Mouse (Mus musculus) retina, postnatal 1 day (tissue): ENCODE results near the gene Zmat3.

Experiments used
- DNase-seq: peaks from one replicate; pipeline ENCODE4 v3.0.0-alpha.2; 2012

Zmat3 gene

DNA sequence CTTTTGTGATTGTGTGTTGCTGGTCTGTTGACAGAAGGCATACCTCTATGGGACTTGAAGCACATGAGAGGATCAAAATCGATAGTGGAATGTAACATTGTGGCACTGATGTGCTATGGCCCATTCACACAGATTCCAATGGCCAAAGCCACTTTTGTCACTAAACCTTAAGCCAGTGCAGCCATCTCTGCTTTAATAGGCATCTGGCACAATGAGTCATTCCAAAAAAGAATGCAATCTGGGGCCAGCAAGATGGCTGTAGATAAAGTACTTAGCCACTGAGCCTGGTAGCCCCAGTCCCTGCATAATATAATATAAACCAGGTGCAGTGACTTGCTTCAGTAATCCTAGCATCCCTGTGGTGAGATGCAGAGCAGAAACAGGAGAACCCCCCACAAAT, 1.7 kb upstream of the Zmat3 start:
- DNase-seq = no peak

DNA sequence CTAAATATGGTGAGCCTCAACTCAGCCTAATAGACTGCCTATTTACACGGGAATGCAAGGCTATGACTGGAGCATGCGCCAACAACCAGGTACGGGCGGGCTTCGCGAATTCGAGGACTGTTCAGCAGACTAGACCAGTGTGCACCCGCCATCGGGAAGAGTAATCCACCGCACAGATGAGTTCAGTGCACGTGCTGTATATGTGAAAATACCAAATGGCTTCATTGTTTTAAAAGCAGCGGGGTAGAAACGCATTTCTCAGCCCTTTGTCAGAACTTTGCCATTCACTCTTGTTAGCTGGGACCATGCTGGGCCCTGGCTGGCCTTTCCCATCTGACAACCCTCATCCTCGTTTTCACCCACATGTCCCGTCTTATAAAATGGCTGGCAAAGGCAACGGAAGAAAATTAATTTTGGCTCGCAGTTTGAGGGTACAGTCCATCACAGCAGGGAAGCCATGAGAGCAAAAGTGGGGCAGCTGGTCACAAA, 476 bp upstream of the Zmat3 start:
- DNase-seq = peak; percentile 48

DNA sequence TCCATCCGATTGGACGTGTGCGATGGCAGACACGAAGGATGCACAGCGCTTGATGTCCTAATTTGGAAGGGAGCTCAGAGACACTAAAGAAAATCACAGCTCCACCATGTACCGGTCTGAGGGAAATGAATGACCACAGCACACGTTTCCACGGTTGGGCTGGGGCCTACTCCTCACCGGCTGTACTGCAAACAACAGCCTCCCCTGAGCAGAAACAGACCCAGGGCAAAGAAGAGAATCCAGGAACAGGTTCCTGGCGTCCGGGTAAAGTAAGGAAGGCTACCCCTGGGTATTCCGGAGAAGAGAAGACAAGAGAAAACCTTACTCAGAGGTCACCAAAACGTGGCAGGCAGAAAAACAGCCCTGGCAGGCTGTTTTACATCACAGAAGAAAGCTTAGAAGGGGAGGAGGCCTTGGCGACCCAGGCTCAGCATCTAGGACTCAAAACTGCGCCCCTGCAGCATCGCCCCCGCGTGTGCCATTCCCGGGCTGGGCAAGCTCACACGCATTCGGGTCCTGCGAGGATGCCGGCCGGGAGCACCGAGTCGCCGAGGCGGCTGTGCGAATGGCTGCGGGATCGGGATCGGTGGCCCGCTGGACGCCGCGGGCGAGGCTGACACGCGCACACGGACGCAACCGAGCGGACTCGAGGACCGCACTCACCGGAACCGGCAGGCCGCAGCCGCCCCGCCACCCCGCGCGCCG, 821 bp downstream of the Zmat3 start:
- no peak for DNase-seq

- no peak for DNase-seq
These were observed 1.6 kb downstream of the Zmat3 start for GRCm38 (mm10) chr3:32364195-32364594.

DNA sequence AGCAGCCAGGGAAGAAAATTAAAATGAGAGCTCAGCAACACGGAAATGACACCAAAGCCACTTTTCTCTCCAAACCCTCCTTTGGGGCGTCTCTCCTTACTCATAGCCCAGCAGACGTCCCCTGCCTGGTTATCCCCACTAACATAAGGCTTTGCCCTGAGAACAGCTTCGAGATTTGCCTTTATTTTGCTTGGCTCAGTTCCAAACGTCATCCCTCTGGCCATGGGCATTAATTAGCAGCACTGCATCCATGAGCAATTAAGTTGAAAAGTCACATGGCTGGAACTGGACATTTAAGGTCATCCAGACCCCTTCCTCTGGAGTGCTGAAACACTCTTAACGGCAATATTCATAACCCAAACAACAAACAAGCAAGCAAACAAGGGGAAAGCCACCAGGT, 4.6 kb downstream of the Zmat3 start:
- DNase-seq = peak; percentile 57

DNA sequence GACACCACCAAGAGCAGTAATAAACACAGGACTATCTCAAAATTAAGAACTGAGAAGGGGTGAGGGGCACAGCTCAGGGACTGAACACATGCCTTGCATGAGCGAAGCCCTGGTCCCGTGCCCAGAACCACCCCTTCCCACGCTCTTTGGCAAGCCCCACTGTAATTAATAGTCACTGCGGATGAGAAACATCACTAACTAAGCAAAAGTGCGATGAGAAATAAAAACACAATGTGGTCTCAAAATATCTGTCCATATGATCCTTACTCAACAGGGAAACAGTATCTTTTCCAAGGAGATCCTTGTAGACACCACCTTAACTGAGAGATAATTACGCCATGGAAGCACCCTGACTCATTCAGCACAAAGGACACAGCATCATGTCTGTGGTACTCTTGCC, 17.9 kb downstream of the Zmat3 start:
- DNase-seq = no peak

GRCm38 (mm10) chr3:32345249-32345648, 20.6 kb downstream of the Zmat3 start:
- DNase-seq = no peak

DNA sequence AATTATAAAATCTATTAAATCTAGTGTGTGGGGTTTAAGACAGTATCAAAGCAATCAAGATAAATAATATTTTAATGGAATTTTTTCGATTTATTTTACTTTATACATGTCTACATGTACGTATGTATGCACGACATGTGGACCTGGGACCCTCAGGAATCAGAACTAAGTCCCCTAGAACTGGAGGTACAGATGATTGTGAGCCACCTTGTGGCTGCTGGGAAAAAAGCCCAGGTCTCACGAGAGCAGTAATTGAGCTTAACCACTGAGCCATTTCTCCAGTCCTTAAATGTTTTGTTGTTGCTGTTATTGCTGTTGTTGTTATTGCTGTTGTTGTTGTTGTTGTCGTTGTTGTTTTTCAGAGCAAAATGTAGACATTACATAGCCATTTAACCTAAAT, 21.0 kb downstream of the Zmat3 start:
- no peak for DNase-seq

DNA sequence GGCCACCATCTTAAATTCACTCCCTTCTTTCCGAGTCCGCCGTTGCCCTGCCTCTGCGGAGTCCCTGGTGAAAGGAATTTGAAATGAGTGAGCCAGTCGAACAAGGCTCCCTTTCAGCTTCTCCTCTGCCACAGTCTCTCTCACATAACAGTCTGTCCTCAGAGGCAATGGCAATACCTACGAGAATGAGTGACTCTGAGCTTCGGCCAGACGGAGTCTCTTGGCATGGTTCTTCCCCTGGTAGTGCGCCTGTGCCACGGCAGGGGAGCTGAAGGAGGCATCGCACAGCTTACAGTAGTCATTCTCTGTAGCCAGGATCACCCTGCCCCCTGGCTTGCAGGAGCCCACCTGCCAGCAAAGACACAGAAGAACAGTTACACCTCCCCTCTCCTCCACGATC, 22.4 kb downstream of the Zmat3 start:
- DNase-seq = no peak

GRCm38 (mm10) chr3:32341434-32341833, 24.4 kb downstream of the Zmat3 start:
- DNase-seq = no peak

- DNase-seq = no peak
These were observed 27.6 kb downstream of the Zmat3 start for GRCm38 (mm10) chr3:32338231-32338630.

GRCm38 (mm10) chr3:32337770-32338169, 28.0 kb downstream of the Zmat3 start:
- DNase-seq = no peak

GRCm38 (mm10) chr3:32334901-32335300, 30.9 kb downstream of the Zmat3 start:
- DNase-seq = no peak

DNA sequence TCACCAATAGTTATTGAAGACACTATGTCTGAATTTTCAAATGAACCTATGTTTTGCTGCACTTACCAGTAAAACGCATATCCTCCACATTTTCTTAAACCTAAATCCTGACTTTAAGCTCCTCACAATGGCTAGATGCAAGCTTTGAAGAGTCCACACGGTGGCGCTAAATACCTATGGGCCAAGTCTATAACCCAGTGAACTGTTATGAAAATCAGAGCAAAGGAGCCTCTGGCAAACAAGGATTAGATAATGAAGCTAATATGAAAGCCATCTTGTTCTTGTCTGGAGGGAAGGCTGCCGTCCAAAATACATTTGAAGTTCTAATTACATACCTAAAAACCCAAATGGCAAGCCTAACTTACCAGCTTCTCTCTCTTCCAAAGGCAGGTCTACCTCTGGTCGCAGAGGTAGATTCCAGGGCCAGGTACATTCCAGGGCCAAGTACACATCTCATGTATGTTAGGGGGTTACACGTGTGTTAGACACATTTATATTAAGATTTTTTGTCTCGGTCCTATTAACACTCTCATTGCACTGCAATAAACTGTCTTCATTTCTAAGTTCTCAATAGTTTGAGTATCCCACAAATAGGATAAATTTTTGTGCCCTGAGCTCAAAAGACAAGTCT, 32.2 kb downstream of the Zmat3 start:
- peak; percentile 90 for DNase-seq

- DNase-seq = no peak
These were observed 47.9 kb downstream of the Zmat3 start for GRCm38 (mm10) chr3:32317901-32318416.

GRCm38 (mm10) chr3:32317165-32317900, 48.5 kb downstream of the Zmat3 start:
- peak; percentile 52 for DNase-seq

- no peak for DNase-seq
These were observed 51.1 kb downstream of the Zmat3 start for GRCm38 (mm10) chr3:32314746-32315145.

- DNase-seq = peak; percentile 6
These were observed 61.6 kb downstream of the Zmat3 start for GRCm38 (mm10) chr3:32304171-32304570.

DNA sequence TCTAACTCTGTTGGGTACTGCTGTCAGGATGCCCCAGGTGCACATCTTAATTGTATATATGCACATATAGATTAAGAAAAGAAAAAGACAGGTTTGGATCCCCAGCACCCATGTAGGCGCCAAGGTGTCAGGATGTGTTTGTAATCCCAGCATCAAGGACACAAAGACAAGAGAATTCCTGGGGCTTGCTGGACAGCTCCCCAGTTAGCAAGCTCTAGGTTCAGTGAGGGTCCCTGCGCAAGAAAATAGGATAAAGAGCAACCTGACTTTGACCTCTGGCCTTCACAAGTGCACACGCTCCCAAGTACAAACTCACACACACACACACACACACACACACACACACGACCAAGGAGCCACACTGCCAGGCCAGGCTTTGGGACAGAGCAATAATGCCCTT, 73.8 kb downstream of the Zmat3 start:
- no peak for DNase-seq
